Mouse (Mus musculus) frontal cortex, postnatal 25 days (tissue): ENCODE results near the gene Dll4.

ENCODE experiments used
- DNase-seq, 2 experiments: peaks; one replicate each; pipeline ENCODE4 v3.0.0; 2022; ENCODE audit warnings: low spot score in 2 of 2

Gene Dll4

DNA sequence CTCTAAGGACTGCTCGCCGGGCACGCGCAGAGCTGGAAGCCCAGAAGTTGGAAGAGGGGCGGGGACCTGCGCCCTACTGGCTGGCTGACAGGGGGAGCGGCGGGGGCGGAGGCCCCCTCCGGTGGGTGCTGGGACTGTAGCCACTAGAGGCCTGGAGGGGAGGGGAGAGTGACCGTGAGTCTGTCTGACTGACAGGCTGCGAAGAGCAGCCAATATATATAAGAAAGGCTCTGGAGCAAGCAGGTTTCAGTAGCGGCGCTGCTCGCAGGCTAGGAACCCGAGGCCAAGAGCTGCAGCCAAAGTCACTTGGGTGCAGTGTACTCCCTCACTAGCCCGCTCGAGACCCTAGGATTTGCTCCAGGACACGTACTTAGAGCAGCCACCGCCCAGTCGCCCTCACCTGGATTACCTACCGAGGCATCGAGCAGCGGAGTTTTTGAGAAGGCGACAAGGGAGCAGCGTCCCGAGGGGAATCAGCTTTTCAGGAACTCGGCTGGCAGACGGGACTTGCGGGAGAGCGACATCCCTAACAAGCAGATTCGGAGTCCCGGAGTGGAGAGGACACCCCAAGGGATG is at the start of gene Dll4:
TSS of gene Dll4 (plus strand) at position 217 of the 576 bp plus-strand sequence.
- DNase-seq = no peak

DNA sequence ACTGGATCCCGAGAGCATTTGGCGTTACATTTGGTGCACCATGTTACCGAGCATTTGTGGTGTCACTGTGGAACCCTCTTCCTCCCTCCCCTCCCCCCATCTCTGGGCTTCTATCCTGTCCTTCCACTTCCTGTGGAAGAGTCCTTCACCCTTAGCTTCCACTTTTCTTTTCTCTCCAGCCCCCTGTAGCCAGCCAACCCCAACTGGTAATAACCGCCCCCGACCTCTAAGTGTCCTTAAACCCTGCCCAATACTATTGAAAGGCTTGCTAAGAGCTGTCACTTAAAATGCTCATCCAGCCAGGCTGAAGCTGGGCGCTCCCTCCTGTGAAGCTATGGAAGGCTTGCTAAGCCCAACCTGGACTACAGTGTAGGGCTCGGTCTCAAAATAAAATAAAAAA is 48.7 kb upstream of the Dll4 start:
- DNase-seq = no peak

DNA sequence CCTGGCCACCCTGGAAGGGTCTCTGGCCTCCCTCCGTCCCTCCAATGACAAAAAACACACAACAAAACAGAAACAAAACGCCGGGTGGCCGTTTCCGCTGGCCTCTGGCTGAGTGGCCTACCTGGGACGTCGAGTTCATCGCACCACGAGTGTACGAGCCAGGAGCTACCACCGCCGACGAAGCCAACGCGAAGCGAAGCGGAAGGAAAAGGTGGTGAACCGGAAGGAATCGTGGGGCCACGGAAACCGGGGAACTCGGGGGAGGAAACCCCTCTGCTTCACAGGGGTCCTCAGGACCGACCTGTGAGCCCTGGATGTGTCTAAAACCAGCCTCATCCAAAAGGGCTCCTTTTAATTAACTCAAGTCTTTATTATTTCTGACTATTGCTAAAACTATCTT is 47.8 kb upstream of the Dll4 start:
- DNase-seq = no peak

DNA sequence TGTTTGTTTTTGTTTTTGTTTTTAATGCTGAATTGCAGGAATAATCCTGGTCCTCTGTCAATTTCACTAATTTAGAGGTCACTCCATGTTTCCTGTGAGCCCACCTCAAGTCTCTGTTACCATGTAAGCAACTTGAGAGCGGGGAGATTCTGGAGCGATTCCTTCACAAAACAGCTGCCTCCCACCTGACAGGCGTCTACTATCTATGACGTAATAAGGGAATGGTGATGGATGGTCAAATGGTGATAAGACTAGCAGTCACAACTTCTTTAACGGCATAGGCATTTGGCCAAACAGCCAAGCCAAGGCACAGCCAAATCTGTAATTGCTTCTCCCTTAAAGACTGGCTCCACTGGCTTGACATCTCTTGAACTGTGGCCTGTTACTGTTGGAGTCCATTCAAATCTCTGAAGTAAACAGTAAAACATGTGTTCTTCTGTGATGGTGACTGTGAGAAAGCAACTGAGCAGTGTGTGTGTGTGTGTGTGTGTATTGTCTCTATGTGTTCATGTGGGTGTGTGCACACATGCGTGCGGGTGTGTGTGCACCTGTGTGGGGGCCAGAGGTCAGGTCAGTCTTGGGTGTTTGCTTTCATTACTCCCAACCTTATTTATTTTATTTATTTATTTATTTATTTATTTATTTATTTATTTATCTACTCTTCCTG is 43.6 kb upstream of the Dll4 start:
- DNase-seq = no peak

DNA sequence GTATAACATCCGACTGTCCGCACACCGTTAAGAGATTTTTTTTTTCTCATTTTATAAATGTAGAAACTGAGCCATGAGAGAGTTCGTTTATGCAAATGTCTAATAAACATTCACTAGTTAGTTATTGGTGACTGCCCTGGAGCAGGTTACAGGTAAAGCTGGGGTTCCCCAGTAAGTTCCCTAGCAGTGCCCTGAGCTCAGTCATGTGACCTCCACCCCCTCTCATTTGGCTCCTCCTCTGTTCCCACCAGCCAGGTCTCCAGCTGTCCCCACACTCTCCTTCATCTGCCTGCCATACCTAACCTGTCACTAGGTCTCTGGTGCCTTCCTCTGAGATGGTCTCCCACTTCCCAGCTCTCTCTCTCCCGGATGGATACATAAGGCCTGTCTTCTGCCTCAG is 38.2 kb upstream of the Dll4 start:
- no peak for DNase-seq

DNA sequence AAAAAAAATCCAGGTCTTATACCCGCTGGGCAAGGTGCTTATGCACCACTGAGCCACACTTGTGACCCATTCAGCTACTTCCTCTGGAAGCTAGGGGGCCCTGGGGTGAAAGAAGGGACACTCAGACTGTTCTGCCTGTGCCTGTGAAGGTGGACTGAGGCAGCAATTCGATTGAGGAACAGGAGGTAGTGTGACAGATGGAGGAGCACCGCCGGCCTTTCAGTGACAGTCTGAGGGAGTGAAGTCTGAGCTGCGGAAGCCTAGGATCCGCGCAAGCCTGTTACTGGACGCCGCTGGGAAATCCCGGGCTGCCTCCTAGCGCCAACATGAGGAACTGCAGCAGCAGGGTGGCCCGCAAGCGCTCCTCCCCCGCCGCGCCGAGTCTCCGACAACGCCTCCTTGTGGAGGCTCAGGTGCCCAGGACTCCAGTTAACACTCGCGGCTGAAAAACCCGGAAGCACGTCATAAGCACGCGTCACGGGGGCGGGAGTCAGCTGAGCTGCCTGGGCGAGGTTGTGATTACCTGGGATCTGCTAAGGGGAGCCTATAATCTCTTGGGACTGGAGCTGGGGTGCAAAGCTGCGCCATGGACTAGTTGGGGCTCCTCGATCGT is 37.2 kb upstream of the Dll4 start, which contains the start of gene Vps18:
TSS of gene Vps18 (plus strand) at position 471 of the 613 bp plus-strand sequence.
- DNase-seq = peak; percentile 94 to 99

DNA sequence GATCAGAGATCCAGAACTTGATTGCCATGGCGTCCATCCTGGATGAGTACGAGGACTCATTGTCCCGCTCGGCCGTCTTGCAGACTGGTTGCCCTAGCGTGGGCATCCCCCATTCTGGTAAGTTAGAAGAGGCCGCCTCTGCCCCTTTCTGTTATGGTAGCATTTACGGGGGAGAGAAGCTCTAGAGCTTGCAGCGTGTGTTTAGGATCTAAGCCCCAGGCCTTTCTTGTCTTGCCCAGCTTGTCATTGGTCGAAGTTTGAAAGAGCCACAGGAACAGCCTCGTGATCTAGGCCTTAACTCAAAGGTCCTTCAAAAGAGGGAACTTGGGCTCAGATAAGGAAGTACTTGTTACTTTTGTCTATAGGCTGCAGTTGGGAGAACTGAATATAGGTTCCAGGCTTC is 36.6 kb upstream of the Dll4 start:
- no peak for DNase-seq

DNA sequence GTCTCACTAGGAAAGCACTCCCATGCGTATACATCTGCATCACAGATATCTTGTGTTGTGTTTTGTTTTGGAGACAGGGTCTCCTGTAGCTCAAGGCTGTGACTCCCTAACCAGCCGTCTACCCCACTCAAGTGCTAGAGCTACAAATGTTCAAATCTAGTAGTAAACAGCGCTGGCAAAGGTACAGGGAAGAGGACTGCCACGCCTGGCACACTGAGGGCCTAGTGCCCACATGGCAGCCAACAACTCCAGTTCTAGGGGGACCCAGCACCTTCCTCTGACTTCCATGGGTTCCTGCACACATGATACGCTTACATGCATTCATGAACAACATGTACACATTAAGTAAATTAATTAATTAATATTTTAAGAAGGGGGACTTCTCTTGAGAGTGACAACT is 33.3 kb upstream of the Dll4 start:
- DNase-seq = no peak

DNA sequence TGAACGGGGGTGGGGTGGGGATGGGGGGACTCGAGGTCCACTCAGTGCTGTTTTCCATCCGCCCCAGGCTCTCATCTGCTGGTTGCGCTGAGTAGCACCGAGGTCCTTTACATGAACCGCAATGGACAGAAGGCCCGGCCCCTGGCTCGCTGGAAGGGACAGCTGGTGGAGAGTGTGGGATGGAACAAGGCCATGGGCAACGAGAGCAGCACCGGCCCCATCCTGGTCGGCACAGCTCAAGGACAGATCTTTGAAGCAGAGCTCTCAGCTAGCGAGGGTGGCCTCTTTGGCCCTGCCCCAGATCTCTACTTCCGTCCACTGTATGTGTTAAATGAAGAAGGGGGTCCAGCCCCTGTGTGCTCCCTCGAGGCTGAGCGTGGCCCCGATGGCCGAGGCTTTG is 32.7 kb upstream of the Dll4 start:
- DNase-seq = no peak

DNA sequence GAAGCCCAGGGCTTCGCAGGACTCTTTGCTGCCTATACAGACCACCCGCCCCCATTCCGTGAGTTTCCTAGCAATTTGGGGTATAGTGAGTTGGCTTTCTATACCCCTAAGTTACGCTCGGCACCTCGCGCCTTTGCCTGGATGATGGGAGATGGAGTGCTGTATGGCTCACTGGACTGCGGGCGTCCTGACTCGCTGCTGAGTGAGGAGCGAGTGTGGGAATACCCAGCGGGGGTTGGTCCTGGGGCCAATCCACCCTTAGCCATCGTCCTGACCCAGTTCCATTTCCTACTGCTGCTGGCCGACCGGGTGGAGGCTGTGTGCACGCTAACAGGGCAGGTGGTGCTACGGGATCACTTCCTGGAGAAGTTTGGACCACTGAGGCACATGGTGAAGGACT is 32.3 kb upstream of the Dll4 start:
- DNase-seq = no peak

DNA sequence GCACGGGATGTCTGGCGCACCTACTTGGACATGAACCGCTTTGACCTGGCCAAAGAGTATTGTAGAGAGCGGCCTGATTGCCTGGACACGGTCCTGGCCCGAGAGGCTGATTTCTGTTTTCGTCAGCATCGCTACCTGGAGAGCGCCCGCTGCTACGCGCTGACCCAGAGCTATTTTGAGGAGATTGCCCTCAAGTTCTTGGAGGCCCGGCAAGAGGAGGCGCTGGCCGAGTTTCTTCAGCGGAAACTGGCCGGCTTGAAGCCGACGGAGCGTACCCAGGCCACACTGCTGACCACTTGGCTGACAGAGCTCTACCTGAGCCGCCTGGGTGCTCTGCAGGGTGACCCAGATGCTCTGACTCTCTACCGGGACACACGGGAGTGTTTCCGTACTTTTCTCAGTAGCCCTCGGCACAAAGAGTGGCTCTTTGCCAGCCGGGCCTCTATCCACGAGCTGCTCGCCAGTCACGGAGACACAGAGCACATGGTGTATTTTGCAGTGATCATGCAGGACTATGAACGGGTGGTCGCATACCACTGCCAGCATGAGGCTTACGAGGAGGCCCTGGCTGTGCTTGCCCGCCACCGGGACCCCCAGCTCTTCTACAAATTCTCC is 31.7 kb upstream of the Dll4 start:
- DNase-seq = no peak

DNA sequence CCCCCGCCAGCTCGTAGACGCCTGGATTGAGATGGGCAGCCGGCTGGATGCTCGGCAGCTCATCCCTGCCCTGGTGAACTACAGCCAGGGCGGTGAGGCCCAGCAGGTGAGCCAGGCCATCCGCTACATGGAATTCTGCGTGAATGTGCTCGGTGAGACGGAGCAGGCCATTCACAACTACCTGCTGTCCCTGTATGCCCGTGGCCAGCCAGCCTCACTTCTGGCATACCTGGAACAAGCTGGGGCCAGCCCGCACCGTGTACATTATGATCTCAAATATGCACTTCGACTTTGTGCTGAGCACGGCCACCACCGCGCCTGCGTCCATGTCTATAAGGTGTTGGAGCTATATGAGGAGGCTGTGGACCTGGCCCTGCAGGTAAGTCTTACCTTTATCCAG is 31.2 kb upstream of the Dll4 start:
- no peak for DNase-seq

DNA sequence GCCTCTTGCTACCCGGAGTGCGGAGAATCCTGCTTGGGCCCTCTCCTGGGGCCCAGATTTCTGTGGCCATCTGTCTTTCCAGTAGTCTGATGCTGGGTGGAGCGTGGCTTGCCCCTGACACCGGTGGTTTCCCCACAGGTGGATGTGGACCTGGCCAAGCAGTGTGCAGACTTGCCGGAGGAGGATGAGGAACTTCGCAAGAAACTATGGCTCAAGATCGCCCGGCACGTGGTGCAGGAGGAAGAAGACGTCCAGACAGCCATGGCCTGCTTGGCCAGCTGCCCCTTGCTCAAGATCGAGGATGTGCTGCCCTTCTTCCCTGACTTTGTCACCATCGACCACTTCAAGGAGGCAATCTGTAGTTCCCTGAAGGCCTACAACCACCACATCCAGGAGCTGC is 28.8 kb upstream of the Dll4 start:
- no peak for DNase-seq

DNA sequence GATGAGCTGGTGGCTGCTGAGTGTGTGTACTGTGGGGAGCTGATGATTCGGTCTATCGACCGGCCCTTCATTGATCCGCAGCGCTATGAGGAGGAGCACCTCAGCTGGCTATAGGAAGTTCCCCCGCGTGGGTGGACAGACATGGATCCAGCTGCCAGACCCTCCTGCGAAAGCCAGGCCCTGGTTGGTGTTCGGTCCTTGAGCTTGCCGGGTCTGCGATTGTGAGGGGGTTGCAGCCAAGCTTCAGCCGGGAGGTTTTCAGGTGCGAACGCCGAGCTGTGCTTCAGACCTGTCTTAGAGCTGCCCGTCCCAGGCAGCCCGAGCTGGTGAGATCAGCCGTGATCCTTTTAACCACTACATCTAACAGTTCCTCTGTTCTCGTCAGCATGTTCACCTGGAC is 28.1 kb upstream of the Dll4 start:
- no peak for DNase-seq

DNA sequence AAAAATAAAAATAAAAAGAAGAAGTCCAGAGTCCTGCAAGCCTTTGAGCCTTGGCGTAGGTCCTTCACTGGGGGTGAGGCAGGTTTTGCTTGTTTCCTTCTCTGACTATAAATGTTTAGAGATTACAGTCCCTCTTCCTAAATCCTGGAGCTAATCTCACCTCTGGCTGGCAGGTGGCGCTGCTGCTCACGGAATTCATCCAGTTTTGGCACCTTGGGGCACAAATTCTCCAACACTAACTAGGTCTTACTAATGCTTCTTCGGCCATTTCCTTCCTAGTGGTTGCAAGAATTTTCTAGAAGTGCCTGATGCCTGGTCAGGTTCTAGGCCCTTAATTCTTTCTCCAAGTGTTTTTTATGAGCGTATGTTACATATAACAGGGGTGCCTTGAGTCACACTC is 27.3 kb upstream of the Dll4 start:
- DNase-seq = peak; percentile 44 to 46

DNA sequence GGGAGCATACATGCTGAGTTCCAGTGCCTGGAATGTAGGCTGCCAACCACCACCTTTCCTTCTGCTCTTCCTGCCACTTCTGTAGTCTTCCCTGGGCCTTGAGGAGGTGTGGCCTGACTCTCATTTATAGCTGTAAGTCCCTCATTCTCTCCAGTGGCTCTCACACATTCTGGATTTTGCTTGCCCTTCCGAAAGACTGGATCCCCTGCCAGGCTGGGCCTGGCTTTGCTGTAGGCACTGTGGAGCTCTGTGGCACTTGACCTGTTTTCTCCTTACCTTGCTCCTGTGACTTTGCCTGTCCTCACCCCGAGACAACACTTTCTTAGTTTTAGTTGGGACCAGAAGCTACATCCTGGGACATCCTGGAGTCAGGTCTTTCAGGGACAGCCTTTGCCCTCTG is 26.7 kb upstream of the Dll4 start:
- no peak for DNase-seq

DNA sequence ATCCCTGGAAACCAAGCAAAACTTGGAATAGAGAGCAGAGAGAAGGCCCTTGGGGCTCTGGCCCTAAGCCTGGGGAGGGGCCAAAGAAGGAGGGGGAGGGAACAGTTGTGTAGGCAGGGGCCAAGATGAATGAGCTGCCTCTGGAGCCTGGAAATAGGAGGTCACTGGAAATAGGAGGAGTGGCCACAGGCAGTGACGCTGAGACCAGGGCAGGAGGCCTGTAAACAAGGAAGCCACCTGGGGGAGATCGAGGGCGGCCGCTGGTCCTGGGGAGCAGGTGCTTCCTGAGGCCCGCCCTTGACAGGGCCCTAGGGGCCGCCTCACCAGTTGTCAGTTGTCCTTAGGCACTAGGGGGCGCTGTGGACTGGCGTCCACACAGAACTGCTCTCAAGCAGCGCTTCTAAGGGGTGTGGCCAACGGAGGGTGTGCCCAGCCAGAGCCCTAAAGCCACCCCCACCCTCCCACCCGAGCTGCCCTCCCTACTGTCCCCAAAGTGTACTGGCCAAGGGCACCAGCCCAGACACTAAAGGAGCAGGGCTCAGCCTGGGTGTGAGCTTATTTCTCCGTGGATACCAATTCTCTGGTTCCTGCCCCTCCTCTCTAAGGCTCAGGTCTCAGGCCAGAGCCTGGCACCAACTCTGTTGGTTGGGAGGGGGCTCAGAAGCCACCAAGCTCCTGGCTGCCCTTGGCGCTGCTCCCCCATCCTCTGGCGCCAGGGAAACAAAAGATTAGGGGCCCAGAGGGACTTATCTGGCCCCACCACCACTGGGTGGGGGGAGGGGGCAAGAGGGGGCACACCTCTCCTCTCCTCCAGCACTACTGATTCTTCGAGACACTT is 25.4 kb upstream of the Dll4 start:
- no peak for DNase-seq

DNA sequence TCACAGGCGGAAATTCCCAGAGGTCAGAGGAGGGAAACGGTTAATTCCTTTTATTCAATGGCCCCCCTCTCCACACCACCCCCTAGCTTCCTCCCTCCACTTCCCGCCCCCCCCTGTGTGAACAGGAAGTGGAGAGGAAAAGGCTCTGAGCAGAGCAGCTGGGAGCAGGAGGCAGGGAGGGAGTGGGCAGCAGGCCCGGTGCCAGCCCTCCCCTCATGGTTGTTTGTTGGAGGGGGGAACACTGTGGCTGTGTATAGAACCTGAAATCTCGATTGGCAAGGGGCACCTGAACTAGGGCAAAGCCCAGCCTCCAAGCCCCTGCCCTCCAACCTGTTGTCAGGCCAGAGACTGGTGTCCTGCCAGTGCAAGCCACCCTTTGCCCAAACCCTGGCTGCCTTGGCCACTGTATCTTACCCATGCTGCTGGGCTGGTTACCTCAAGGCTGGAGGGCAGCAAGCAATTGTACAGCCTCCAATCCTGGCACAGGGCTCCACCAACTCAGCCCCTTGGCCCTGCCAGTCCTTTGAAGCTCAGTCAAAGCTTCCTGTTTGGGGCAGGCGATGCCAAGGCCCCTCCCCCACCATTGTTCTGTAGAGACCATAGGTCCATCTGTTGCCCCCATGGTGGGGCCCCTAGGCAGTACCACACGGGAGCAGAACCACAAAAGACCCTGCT is 24.6 kb upstream of the Dll4 start:
- no peak for DNase-seq

DNA sequence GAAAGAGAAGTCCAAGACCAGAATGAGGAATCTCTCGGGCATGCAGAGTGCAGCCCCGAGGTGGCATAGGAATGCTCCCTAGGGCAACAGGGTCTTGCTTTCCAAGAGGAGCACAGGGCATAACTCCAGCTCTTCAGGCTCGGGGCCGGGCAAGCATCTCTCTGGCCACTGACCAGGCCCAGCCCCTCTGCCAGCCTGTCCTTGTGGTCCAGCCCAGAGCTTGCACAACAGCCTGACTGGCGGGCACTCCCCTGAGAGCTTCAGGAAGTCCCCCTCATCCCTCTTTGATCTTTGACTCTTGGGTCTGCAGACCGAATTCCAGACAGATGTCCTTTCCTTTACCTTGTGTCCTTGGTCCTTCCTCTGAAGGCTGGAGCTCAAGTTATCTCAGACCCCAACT is 22.7 kb upstream of the Dll4 start:
- no peak for DNase-seq

DNA sequence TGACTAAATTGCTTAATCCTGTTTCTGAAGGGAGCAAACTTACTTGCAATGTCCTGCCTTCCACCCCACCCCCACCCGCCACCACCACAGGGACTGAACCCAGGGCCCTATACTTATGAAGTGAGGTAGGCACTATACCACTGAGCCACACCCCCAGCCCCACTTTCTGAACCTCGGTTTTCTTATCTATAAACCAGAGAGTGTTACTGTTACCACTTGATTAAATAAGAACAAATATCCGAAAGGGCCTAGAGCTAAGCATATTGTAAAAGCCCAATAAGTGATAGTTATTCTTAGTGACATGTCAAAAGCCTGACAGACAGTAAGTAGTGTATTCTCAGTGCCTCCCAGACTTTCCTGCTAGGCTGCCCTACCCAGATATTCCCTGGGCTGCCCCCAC is 21.2 kb upstream of the Dll4 start:
- DNase-seq = no peak

DNA sequence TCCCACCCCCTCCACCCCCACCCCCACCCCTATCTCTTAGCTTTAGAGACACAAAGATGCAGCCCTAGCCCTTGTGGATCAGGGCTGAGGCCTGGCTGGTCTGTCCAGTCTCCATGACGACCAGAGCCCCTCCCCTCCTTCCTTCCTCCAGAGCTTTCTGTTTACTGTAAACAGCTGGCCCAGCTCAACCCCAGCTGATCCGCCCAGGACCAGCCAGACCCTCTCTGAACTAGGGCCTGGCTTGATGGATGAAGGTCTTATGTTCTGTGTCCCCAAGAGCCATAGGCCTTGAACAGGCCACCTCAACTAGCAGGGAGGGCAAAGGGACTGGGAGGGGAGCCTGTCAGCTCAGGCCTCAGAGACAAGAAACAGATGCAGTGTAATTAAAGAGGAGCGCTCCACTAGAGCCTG is 20.8 kb upstream of the Dll4 start:
- no peak for DNase-seq

DNA sequence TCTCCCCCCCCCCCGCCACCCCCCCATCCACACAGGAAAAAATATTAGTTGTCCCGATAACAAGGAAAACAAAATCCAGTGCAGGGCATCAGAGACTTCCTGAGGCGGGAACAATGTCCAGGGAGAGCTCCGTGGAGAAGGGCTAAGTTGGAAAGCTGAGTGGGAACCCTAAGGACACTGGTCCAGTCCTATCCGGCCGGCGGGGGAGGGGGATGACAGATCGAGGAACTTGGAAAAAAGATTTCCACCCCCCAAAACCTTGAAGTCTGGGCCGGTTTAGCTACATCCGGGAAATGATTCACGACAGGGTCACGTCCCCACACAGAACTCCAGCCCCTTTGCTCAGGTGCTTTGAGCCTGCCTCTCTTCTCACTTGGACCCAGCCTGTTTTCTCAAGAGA is 14.0 kb upstream of the Dll4 start:
- no peak for DNase-seq
